Mouse (Mus musculus): ENCODE measurements around the gene Dnajc5. TPM values are rescaled to one million over a fixed set of nuclear protein-coding genes. Genes with fewer than 3 reads are reported as not detected.
"Not testable (repeated sequence)": the region's sequence is repeated elsewhere in the genome, so short reads cannot be mapped to it uniquely, and the experiment has no call there.

The Dnajc5 gene
- polyA plus RNA-seq, 1 experiment from 2014 or later: 150 TPM

DNA sequence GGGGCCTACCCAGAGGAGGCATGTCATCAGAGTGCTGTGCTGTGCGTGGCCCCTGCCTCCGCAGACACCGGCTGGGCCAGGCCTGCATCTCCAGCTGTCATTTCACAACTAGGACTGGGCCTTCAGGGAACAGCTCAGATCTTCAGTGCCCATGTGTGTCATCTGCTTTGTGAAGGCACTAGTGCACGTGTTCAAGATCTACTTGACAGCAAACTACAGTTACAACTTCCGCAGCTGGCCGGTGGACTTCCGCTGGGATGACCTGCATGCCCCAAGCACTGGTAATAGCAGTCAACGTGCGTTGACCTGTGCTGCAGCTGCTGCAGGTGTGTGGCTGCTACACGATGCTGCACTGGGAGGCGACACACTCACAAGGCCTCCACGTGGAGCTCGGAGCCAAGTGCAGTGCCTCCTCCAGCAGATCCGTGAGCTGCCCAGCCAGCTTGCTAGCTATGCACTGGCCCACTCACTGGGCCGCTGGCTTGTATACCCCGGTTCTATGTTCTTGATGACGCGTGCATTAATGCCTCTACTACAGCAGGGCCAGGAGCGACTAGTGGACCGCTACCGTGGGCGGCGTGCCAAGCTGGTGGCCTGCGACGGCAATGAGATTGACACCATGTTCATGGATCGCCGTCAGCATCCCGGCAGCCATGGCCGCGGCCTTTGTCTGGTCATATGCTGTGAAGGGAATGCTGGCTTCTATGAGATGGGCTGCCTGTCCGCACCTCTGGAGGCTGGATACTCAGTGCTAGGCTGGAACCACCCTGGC lies 26.9 kb upstream of the Dnajc5 start, which contains the start of gene Abhd16b:
Abhd16b (plus strand) TSS at position 51 of the 772 bp plus-strand sequence.
- Histone ChIP-seq H3K27me3 (no peaks in the 10 kb centered on the region), H3K9me3 (replicated peaks) (no peaks in the 10 kb centered on the region), H3K4me1 (peaks cover 12% of the 10 kb centered on the region), H3K4me2 (replicated peaks) (no peak within 1 kb of the TSS), H3K27ac (no peak within 1 kb of the TSS), H3K9ac (no peak within 1 kb of the TSS), H3K36me3 (no peaks in the 10 kb centered on the region), H3K4me3 (no peak within 1 kb of the TSS)
- no peak for ATAC-seq (ENCODE audit: low FRiP score)
- 85% methylated on average over 31 of the region's 31 CpGs for WGBS

DNA sequence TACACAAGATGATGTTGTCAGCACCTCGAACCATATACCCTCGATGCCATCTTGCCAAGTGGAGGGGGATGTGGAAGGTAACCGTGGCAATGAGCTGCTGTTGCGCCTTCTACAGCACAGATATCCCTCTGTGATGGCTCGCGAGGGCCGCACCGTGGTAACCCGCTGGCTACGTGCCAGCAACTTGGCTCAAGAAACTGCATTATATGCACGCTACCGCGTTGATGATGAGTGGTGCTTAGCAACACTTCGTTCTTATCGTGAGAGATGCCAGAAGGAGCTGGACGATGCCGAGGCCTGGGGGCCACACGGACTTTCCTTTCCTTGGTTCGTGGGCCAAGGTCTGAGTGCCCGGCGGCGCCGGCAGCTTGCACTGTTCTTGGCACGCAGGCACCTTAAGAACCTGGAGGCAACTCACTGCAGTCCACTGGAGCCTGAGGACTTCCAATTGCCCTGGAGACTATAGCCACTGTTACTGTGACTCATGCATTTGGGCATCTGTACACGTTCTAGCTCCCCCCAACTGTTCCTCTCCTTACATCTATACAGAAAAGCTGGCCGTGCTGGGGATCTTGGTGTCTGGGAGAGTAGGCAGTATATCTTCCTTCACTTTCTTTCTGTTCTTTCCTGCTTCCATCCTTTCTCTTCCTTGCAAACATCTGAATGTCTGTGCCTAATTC lies 25.9 kb upstream of the Dnajc5 start:
- H3K9ac ChIP-seq: no peak overlapping the region
- H3K4me1 ChIP-seq: peaks cover 16% of the 10 kb centered on the region
- no peak for ATAC-seq (ENCODE audit: low FRiP score)
- no peak overlapping the region for H3K27ac ChIP-seq
- H3K4me2 ChIP-seq (replicated peaks): no peak overlapping the region
- 79% methylated on average over 26 of the region's 26 CpGs for WGBS
- no peaks in the 10 kb centered on the region for H3K36me3 ChIP-seq
- H3K9me3 ChIP-seq (replicated peaks): no peaks in the 10 kb centered on the region
- H3K4me3 ChIP-seq: no peak overlapping the region
- H3K27me3 ChIP-seq: no peaks in the 10 kb centered on the region

DNA sequence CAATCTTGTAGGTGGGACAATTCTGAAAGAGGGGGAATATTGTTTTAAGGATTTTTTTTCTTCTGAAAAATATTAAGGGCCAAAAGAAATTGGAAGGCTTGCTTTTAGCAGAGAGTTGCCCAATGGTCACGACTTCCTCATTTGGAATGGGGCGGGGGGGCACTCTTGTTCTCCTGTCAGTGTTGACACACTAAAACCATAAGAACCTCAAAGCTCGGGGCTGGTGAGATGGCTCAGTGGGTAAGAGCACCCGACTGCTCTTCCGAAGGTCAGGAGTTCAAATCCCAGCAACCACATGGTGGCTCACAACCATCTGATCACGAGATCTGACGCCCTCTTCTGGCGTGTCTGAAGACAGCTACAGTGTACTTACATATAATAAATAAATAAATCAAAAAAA lies 24.4 kb upstream of the Dnajc5 start:
- H3K27me3 ChIP-seq; H3K4me3 ChIP-seq; H3K9me3 ChIP-seq (replicated peaks); H3K27ac ChIP-seq; ATAC-seq (ENCODE audit: low FRiP score); H3K36me3 ChIP-seq; H3K9ac ChIP-seq: not testable (repeated sequence)
- 62% methylated on average over 8 of the region's 8 CpGs for WGBS
- peaks cover 16% of the 10 kb centered on the region for H3K4me1 ChIP-seq
- peak overlapping the region; percentile 99; the same call in 1 of the 2 replicates for H3K4me2 ChIP-seq (replicated peaks)

DNA sequence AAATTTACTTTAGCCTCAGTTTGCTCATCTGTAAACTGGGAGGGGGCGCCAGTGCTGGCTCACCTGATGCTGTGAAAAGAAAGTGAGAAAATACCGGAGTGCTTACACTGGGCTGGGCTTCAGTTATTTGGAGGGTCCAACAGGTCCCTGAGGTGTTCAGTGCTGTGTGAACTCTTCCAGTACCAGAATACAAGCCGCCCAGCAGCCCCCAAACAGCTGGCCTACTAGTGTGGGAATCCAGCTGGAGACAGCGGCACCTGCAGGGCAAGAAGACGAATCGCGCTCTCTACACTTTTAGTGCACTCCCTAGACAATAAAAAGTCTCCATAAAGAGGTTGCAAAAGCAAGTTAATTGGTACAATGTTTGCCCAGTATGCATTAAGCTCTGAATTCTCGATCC lies 24.0 kb upstream of the Dnajc5 start:
- peak overlapping the region; percentile 75 for H3K4me3 ChIP-seq
- peaks cover 14% of the 10 kb centered on the region for H3K36me3 ChIP-seq
- peaks cover 16% of the 10 kb centered on the region for H3K4me1 ChIP-seq
- 16% methylated on average over 8 of the region's 8 CpGs for WGBS
- peak; percentile 57 for ATAC-seq (ENCODE audit: low FRiP score)
- peak overlapping the region; percentile 65 for H3K9ac ChIP-seq
- peak overlapping the region; percentile 55; the same call in 1 of the 2 replicates for H3K27ac ChIP-seq
- H3K9me3 ChIP-seq (replicated peaks): no peaks in the 10 kb centered on the region
- H3K27me3 ChIP-seq: no peaks in the 10 kb centered on the region
- H3K4me2 ChIP-seq (replicated peaks): peak overlapping the region; percentile 99

DNA sequence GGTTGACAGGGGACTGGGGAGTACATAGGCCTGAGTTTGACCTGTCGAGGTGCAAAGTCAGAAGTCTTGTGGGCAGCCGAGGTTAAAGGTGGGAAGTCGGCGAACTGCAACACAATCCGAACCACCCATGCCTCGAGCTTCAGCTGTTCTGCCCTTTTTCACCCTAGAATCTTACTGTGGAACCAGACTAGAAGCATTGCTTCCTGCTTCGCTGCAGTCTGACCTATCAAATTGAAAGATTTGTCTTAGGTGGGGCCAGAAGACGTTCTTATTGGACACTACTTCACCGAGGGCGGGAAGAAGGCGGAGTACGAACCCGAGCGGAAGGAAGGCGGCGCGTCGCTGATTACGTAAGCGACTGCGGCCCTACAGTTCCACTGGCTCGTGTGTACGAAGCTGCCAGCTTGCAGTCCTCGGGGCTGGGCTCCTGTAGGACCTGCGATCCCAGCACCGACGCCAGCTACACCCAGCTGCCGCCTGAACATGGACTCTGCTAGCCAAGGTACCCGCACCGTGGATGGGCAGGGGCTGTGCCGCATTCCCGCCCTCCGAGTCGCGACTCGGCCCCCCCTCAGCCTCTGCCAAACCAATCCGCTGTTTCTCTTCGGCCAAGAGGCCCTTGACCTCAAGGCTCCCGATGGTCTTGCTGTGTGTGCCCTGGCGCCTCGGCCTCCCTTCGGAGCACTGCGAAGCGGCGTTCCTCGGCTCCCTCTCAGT lies 23.3 kb upstream of the Dnajc5 start, which contains the start of gene Tpd52l2:
Tpd52l2 (plus strand) TSS at position 312 of the 717 bp plus-strand sequence.
- Histone ChIP-seq H3K27ac (peak within 1 kb of the TSS; percentile 82), H3K9me3 (replicated peaks) (no peaks in the 10 kb centered on the region), H3K4me3 (peak within 1 kb of the TSS; percentile 75), H3K4me2 (replicated peaks) (peak within 1 kb of the TSS; percentile 99), H3K4me1 (peaks cover 16% of the 10 kb centered on the region), H3K36me3 (peaks cover 21% of the 10 kb centered on the region), H3K27me3 (no peaks in the 10 kb centered on the region), H3K9ac (peak within 1 kb of the TSS; percentile 85)
- ATAC-seq (ENCODE audit: low FRiP score): peak; percentile 98
- under 1% methylated on average over 46 of the region's 46 CpGs for WGBS

DNA sequence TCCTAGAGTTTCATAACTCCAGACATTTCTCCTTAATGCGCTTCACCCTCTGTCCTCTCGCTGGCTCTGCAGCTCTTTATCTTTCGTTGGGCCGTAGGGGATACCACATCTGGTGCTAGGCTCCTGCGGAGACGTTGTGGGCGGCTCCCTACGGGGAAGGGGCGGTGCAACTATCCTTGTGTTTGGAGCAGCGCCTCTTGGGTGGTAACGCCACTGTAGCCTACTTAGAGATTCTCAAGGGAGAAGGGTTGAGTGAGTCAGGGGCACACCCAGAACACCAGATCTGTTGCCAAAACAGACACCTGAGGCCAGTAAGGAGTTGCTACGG lies 22.8 kb upstream of the Dnajc5 start:
- peak; percentile 36 for ATAC-seq (ENCODE audit: low FRiP score)
- peak overlapping the region; percentile 99 for H3K4me2 ChIP-seq (replicated peaks)
- whole genome bisulfite sequencing: under 1% methylated on average over 12 of the region's 12 CpGs
- peak overlapping the region; percentile 75 for H3K4me3 ChIP-seq
- peak overlapping the region; percentile 82 for H3K27ac ChIP-seq
- H3K9me3 ChIP-seq (replicated peaks): no peaks in the 10 kb centered on the region
- no peaks in the 10 kb centered on the region for H3K27me3 ChIP-seq
- H3K36me3 ChIP-seq: peaks cover 26% of the 10 kb centered on the region
- H3K9ac ChIP-seq: peak overlapping the region; percentile 85
- H3K4me1 ChIP-seq: peaks cover 16% of the 10 kb centered on the region

DNA sequence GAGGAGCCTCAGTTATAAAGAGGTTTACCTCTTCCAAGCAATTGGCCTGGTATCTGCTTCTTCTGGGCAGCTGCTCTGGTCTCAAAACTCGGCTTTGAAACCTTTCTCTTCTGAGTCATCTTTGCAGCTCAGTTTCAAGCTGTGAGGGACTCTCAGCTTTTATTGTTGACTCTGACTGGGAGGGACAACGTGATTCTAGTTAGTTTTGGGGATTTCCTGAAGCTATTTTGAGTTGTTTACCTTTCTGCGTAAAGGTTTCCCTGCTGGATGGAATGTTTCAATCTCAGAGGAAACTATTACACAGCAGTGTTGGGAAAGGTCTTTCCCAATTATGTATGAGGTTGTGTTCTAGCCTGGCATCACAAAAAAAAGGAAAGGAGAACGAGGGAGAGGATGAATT lies 21.6 kb upstream of the Dnajc5 start:
- H3K27me3 ChIP-seq: no peaks in the 10 kb centered on the region
- WGBS: 86% methylated on average over 4 of the region's 4 CpGs
- peaks cover 37% of the 10 kb centered on the region for H3K36me3 ChIP-seq
- H3K4me3 ChIP-seq: 0 out of 2 replicates have a peak overlapping the region, but pooled peaks have one; percentile 75
- no peaks in the 10 kb centered on the region for H3K9me3 ChIP-seq (replicated peaks)
- H3K9ac ChIP-seq: no peak overlapping the region
- H3K27ac ChIP-seq: no peak overlapping the region
- ATAC-seq (ENCODE audit: low FRiP score): no peak
- peaks cover 16% of the 10 kb centered on the region for H3K4me1 ChIP-seq
- H3K4me2 ChIP-seq (replicated peaks): no peak overlapping the region

DNA sequence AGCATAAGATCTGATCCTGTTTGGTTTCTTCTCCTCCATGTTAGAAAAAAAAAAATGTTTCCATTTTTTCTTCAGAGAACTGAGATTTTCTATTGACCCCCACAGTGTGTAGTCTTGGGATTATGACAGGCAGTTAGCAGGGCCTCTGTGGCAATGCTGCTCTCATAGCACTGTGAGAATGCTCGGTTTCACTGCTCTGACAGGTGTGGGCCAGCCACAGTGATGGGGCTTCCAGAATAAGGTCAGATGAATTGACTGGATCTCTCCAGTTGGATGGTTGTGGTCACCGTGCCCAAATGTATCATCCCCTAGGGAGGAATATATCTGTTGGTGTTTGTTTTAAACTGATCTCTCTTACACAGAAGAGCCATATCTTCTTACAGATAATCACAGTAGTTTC lies 11.1 kb upstream of the Dnajc5 start:
- Histone ChIP-seq H3K36me3 (peaks cover 80% of the 10 kb centered on the region), H3K4me1 (no peaks in the 10 kb centered on the region), H3K4me2 (replicated peaks) (no peak overlapping the region), H3K9ac (no peak overlapping the region), H3K27me3 (no peaks in the 10 kb centered on the region), H3K4me3 (no peak overlapping the region), H3K9me3 (replicated peaks) (no peaks in the 10 kb centered on the region), H3K27ac (no peak overlapping the region)
- 98% methylated on average over 2 of the region's 2 CpGs for WGBS
- no peak for ATAC-seq (ENCODE audit: low FRiP score)

DNA sequence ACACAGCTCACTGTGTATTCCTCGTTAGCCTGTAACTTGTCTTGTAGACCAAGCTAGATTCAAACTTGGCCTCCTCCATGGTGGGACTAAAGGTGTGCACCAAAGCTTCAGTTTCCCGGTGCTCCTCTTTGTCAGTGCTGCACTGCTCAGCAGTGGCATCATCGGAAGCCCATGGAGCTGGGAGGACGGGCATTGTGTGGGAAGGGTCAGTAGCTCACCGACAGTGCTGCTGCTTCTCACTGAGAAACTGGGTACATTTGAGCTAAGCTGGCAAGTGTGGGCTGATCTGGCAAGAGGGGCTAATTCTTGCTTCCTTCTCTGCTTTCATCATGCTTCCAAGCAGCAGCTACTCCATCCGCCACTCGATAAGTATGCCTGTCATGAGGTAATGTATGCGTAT lies 9.1 kb upstream of the Dnajc5 start:
- Histone ChIP-seq H3K4me2 (replicated peaks) (no peak overlapping the region), H3K27me3 (no peaks in the 10 kb centered on the region), H3K36me3 (peaks cover 86% of the 10 kb centered on the region), H3K4me1 (no peaks in the 10 kb centered on the region), H3K9me3 (replicated peaks) (no peaks in the 10 kb centered on the region), H3K9ac (no peak overlapping the region), H3K27ac (no peak overlapping the region), H3K4me3 (no peak overlapping the region)
- 98% methylated on average over 8 of the region's 8 CpGs for WGBS
- no peak for ATAC-seq (ENCODE audit: low FRiP score)

DNA sequence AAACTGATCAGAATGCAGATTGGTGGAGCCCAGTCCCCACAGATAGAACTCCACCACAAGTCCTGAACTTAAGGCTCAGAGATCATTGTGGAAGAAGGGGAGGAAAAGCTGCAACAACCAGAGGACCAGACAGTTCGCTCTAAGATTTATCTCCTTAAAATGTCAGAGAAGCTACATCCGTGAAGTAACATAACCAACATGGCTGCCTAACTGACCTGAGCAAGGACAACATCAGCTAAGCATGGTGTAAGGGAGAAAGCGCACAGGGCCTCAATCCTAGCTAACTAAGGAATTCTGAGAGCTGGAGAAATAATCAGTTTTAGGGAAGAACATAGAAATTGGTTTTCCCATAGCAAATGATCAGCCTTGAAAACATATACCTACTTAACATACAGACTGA lies 1.1 kb upstream of the Dnajc5 start:
- Histone ChIP-seq H3K27me3 (no peaks in the 10 kb centered on the region), H3K4me1 (peaks cover 26% of the 10 kb centered on the region), H3K9me3 (replicated peaks) (no peaks in the 10 kb centered on the region), H3K9ac (peak overlapping the region; percentile 94), H3K4me2 (replicated peaks) (peak overlapping the region; percentile 58), H3K27ac (peak overlapping the region; percentile 99), H3K4me3 (peak overlapping the region; percentile 97), H3K36me3 (peaks cover 29% of the 10 kb centered on the region)
- WGBS: 85% methylated on average over 3 of the region's 3 CpGs
- ATAC-seq (ENCODE audit: low FRiP score): no peak

DNA sequence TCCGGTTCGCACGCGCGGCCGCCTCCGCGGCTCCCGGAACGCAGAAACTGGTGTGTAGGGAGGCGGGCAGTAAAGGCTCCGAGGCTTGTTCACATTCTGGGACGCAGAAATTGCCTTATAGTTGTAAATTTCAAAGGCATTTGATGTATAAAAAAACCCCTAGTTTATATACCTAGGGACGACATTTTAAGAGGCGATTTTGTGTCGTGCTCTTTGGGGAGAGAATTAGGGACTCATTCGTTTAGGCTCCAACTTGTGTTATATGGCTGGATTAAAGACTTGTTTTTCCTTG lies 597 bp downstream of the Dnajc5 start:
- H3K27me3 ChIP-seq: no peaks in the 10 kb centered on the region
- H3K9ac ChIP-seq: peak overlapping the region; percentile 94

DNA sequence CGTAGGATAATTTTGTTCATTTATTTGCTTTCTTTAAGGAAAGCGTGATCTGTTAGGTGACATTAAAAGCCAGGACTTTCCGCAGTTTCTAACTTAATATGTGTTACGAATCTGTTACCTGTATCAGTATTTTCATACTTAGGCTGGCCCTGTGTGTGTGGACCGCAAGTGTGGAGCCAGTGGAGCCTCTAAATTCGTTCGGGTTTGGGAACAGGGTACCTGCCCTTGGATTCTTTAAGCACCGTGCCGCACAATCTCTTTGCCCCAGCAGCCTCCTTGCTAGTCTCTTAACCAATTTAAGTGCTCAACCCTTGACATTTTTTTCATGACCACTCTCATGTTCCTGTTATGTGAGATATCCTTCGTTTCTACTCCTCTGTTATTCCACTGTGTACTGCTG lies 1.2 kb downstream of the Dnajc5 start:
- no peak overlapping the region for H3K27ac ChIP-seq
- H3K4me3 ChIP-seq: peak overlapping the region; percentile 97
- H3K9me3 ChIP-seq (replicated peaks): no peaks in the 10 kb centered on the region
- peak overlapping the region; percentile 58 for H3K4me2 ChIP-seq (replicated peaks)
- ATAC-seq (ENCODE audit: low FRiP score): no peak
- H3K9ac ChIP-seq: peak overlapping the region; percentile 94
- WGBS: 67% methylated on average over 10 of the region's 10 CpGs
- H3K36me3 ChIP-seq: peaks cover 10% of the 10 kb centered on the region
- H3K4me1 ChIP-seq: peaks cover 26% of the 10 kb centered on the region
- no peaks in the 10 kb centered on the region for H3K27me3 ChIP-seq

More for the DNA sequence above, 597 bp downstream of the Dnajc5 start:
- Histone ChIP-seq H3K4me3 (peak overlapping the region; percentile 97), H3K27ac (peak overlapping the region; percentile 99), H3K36me3 (peaks cover 16% of the 10 kb centered on the region), H3K9me3 (replicated peaks) (no peaks in the 10 kb centered on the region), H3K4me2 (replicated peaks) (peak overlapping the region; percentile 58), H3K4me1 (peaks cover 26% of the 10 kb centered on the region)
- no peak for ATAC-seq (ENCODE audit: low FRiP score)
- WGBS: under 1% methylated on average over 17 of the region's 17 CpGs

Measured in hindbrain, embryonic 12.5 days (tissue).